Mouse (Mus musculus): Measurements from ENCODE around the gene Fabp3. TPM values are rescaled to one million over a fixed set of nuclear protein-coding genes. Genes with fewer than 3 reads are reported as not detected.
A peak's percentile ranks its signal among the peaks of the same experiment; 100 is the strongest.

Gene Fabp3
- polyA plus RNA-seq, 1 experiment from 2014 or later, result 136 TPM

DNA sequence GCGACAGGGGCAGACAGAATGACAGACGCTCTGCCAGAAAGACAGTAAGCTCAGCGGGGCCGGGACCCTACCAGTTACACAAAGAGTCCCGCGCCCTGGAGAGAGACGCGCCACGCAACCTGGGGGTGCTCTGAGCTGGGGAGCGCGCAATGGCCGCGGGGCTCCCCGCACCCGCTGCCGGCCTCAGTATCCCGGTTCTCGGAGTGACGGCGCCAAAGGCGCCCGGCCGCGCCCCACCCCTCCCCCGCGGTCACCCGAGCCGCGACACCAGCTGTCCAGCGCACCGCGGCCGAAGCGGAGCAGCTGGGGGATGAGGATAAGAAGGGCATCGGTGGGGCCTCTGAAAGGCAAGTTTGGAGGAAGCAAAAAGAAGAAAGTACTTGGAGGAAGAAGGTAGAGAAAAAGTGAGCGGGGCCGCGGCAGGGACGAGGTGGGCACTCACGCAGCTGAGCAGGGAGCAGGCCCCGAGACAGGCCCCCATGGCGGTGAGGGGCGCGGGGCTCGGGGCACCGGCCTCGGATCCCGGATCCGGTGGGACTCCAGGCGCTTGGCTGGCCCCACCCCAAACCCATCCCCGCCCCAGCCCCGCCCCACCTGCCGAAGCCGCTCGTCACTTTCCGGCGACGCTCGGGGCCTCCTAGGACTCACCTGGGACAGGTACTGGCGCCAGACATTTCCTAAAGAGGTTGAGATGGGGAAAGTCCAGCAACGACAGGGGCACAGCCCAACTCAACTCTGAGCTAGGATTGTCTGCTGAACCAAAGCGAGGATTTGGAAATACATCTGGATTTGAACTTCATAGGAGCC is 33.2 kb upstream of the Fabp3 start:
- Histone ChIP-seq H3K27ac (replicated peaks) (peak overlapping the region; percentile 97), H3K4me2 (peak overlapping the region; percentile 77), H3K4me1 (replicated peaks) (peaks cover 33% of the 10 kb centered on the region), H3K9me3 (no peaks in the 10 kb centered on the region), H3K9ac (peak overlapping the region; percentile 96), H3K36me3 (0 out of 2 replicates have a peak, but pooled peaks cover 5% of the 10 kb centered on the region), H3K27me3 (peaks cover 6% of the 10 kb centered on the region), H3K4me3 (peak overlapping the region; percentile 76)
- ATAC-seq (ENCODE audit: low read depth), result peak; percentile 38
- 1% methylated on average over 62 of the region's 62 CpGs for WGBS

DNA sequence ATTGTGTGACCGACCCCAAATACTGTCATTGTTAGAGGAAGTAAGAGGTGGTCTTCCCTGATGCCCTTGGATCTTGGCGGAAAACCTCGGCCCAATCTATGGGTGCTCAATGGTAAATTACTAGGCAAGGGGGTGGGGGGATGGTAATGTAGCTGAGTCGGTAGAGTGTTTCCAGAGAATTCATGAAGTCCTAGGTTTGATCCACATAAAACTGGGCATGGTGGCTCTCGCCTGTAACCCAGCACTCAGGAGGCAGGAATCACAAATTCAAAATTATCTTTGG is 32.6 kb upstream of the Fabp3 start:
- ATAC-seq (ENCODE audit: low read depth), result no peak
- H3K27ac ChIP-seq (replicated peaks), result peak overlapping the region; percentile 97
- 0 out of 2 replicates have a peak, but pooled peaks cover 3% of the 10 kb centered on the region for H3K36me3 ChIP-seq
- peak overlapping the region; percentile 96 for H3K9ac ChIP-seq
- H3K4me1 ChIP-seq (replicated peaks), result peaks cover 33% of the 10 kb centered on the region
- peak overlapping the region; percentile 77 for H3K4me2 ChIP-seq
- no peaks in the 10 kb centered on the region for H3K9me3 ChIP-seq
- peaks cover 6% of the 10 kb centered on the region for H3K27me3 ChIP-seq
- H3K4me3 ChIP-seq, result peak overlapping the region; percentile 76
- 48% methylated on average over 5 of the region's 5 CpGs for WGBS

DNA sequence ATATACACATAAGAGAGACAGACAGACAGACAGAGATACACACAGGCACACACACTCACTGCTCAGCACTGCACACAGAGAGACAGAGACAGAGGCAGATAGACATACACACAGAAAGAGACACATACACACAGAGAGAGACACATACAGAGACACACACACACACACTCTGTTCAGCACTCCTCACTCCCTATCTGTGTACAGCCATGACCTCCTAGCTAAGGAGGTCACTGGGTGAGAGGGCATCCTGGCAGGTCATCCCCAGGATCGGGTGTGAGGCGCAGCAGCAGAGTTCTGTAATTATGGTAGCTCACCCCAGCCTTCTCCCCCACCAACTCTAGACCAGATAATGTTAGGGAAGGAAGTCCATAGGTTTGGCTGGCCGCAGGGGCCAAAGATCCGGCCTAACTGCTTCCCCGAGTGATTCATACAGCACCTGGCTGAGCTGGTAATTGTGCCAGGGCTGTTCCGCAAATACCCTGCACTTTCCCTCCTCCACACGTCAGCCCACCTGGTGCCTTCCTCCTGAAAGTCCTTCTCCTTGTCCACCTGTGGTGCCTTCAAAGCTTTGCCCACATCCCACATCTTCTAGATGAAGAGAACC is 31.7 kb upstream of the Fabp3 start:
- H3K36me3 ChIP-seq, result no peaks in the 10 kb centered on the region
- WGBS, result 78% methylated on average over 7 of the region's 7 CpGs
- peaks cover 12% of the 10 kb centered on the region for H3K27me3 ChIP-seq
- H3K9me3 ChIP-seq, result no peaks in the 10 kb centered on the region
- ATAC-seq (ENCODE audit: low read depth), result no peak
- peaks cover 33% of the 10 kb centered on the region for H3K4me1 ChIP-seq (replicated peaks)
- no peak overlapping the region; the same call in 1 of the 2 replicates for H3K4me2 ChIP-seq
- no peak overlapping the region for H3K27ac ChIP-seq (replicated peaks)
- peak overlapping the region; percentile 12; the same call in 1 of the 2 replicates for H3K9ac ChIP-seq
- no peak overlapping the region for H3K4me3 ChIP-seq

DNA sequence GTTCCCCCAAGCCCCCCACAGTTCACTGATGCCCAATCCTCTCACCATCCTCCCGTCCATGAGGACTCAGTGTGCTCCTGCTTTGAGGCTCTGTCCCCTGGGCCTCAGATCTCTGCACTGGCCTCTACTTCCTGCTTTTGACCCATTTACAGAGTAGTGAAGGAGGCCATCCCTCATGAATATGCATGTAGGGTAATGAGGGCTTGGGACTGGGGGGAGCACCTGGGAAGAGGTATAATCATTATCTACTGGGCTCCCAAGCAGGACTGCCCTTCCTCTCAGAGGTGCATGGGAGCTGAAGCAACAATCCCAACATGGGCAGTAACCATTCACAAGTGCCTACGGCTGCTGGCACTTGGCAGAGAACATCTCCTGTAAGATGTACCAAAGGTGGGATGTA is 29.3 kb upstream of the Fabp3 start, which contains the start of gene Serinc2:
Gene Serinc2 (minus strand): TSS at position 101 of the 400 bp plus-strand sequence.
- Histone ChIP-seq H3K4me1 (replicated peaks) (peaks cover 13% of the 10 kb centered on the region), H3K27ac (replicated peaks) (no peak within 1 kb of the TSS), H3K36me3 (no peaks in the 10 kb centered on the region), H3K9ac (no peak within 1 kb of the TSS), H3K9me3 (no peaks in the 10 kb centered on the region), H3K4me2 (no peak within 1 kb of the TSS), H3K27me3 (peaks cover 12% of the 10 kb centered on the region), H3K4me3 (no peak within 1 kb of the TSS)
- no peak for ATAC-seq (ENCODE audit: low read depth)
- 74% methylated on average over 2 of the region's 2 CpGs for WGBS

DNA sequence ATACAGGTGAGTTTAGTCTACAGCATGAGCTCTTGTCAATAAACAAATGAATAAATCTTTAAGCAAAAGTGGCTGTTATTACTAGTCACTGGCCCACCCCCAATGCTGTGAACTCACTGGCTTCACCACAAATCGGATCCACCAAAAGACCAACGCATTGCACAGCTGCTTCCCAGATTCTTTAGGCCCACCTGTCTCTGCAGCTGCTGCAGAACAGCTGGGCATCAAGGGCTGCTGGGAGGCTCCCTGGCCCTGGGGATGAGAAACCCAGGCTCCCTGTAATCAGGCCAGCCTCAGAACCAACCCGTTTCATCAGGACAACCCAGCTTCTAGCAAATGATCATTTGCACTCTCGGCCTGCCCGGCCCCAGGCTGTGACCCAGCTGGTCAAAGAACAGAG is 25.5 kb upstream of the Fabp3 start:
- Histone ChIP-seq H3K27ac (replicated peaks) (no peak overlapping the region), H3K4me1 (replicated peaks) (no peaks in the 10 kb centered on the region), H3K4me2 (no peak overlapping the region), H3K9ac (no peak overlapping the region), H3K36me3 (no peaks in the 10 kb centered on the region), H3K9me3 (no peaks in the 10 kb centered on the region), H3K27me3 (peaks cover 12% of the 10 kb centered on the region; the same call in 1 of the 2 replicates), H3K4me3 (no peak overlapping the region)
- WGBS, result 70% methylated on average over 5 of the region's 5 CpGs
- no peak for ATAC-seq (ENCODE audit: low read depth)

DNA sequence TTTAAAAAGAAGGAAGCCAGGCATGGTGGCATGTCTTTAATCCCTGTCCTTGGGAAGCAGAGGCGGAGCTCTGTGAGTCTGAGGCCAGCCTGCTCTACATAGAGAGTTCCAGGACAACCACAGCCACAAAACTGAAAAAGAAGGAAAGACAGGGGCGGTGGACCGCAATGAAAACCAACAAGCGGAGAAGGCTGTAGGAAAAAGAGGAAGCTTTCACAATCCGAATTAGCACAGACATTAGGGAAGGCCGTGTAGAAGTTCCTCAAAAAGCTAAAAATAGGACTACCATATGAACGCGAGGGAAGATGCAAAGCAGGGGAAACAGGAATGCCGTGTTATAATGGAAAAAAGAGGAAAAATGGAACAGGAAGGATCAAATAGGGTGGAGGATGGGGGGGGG is 24.6 kb upstream of the Fabp3 start:
- no peaks in the 10 kb centered on the region for H3K4me1 ChIP-seq (replicated peaks)
- H3K9ac ChIP-seq, result no peak overlapping the region
- H3K27ac ChIP-seq (replicated peaks), result no peak overlapping the region
- no peak overlapping the region for H3K4me2 ChIP-seq
- H3K4me3 ChIP-seq, result no peak overlapping the region
- H3K36me3 ChIP-seq, result no peaks in the 10 kb centered on the region
- no peak for ATAC-seq (ENCODE audit: low read depth)
- WGBS, result 87% methylated on average over 9 of the region's 9 CpGs
- no peaks in the 10 kb centered on the region for H3K9me3 ChIP-seq
- H3K27me3 ChIP-seq, result peaks cover 8% of the 10 kb centered on the region; the same call in 1 of the 2 replicates

DNA sequence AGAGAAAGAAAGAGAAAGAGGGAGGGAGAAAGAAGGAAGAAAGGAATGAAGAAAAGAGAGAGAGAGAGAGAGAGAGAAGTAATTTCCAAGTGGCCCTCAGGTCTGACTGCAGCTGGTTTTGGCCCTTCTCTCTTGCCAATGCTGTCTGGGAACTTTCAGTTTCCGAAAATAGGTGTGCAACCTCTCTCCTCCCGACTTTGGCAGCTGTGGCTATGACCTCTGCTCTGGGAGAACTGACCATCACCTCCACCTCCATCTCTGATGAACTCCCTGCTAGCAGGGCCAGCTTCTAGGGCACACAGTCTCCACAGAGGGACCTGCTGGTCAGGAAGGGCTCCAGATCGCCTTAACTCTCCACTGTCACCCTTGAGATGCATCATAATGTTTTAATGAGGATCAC is 21.9 kb upstream of the Fabp3 start:
- WGBS, result 55% methylated on average over 3 of the region's 3 CpGs
- H3K9me3 ChIP-seq, result no peaks in the 10 kb centered on the region
- H3K4me3 ChIP-seq, result no peak overlapping the region
- H3K27ac ChIP-seq (replicated peaks), result no peak overlapping the region
- 0 out of 2 replicates have a peak, but pooled peaks cover 1% of the 10 kb centered on the region for H3K27me3 ChIP-seq
- no peaks in the 10 kb centered on the region for H3K36me3 ChIP-seq
- no peak overlapping the region for H3K4me2 ChIP-seq
- ATAC-seq (ENCODE audit: low read depth), result no peak
- no peak overlapping the region for H3K9ac ChIP-seq
- no peaks in the 10 kb centered on the region for H3K4me1 ChIP-seq (replicated peaks)

DNA sequence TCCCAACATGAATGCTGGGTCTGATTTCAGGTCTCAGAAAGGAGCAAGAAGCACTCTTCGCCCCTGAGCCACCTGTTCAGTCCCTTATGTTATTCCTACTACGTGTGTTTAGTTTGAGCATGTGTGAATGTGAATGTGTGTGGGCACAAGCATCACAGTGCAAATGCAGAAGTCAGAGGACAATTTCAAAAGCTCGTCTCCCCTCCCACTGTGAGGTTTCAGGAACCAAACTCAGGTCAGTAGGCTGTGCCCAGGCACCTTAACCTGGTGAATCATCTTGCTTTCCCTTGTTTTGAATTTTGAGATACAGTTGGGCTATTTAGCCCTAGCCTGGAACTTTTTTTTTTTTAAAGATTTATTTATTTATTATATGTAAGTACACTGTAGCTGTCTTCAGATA is 18.6 kb upstream of the Fabp3 start:
- H3K36me3 ChIP-seq, result no peaks in the 10 kb centered on the region
- H3K27ac ChIP-seq (replicated peaks), result no peak overlapping the region
- ATAC-seq (ENCODE audit: low read depth), result no peak
- no peaks in the 10 kb centered on the region for H3K4me1 ChIP-seq (replicated peaks)
- H3K9me3 ChIP-seq, result no peaks in the 10 kb centered on the region
- no peaks in the 10 kb centered on the region; the same call in 1 of the 2 replicates for H3K27me3 ChIP-seq
- H3K9ac ChIP-seq, result no peak overlapping the region
- 75% methylated on average over 3 of the region's 3 CpGs for WGBS
- H3K4me3 ChIP-seq, result no peak overlapping the region
- no peak overlapping the region for H3K4me2 ChIP-seq

DNA sequence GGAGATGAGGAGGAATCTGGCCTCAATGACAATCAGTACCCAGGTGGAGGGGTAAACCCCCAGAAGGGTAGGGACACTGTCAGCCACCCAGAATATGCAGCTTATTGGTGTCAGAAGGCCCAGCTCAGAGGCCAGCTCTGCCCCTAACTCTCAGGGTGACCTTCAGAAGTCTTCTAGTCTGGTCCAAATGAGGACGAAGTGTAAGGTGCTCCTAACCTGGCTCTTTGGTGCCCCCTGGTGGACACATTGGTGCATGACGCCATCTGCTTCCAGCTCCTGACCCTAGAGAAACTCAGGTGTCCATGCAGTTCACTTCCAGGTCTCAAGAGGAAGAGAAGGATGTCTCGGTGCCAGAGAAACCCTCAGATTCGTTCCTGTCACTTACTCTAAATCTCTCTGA is 16.1 kb upstream of the Fabp3 start:
- no peaks in the 10 kb centered on the region; the same call in 1 of the 2 replicates for H3K27me3 ChIP-seq
- WGBS, result 4% methylated on average over 4 of the region's 4 CpGs
- H3K4me1 ChIP-seq (replicated peaks), result 0 out of 2 replicates have a peak, but pooled peaks cover 3% of the 10 kb centered on the region
- no peaks in the 10 kb centered on the region for H3K36me3 ChIP-seq
- H3K9me3 ChIP-seq, result no peaks in the 10 kb centered on the region
- no peak overlapping the region for H3K4me3 ChIP-seq
- 0 out of 2 replicates have a peak, but pooled peaks have one; percentile 50 for ATAC-seq (ENCODE audit: low read depth)
- H3K4me2 ChIP-seq, result no peak overlapping the region
- no peak overlapping the region for H3K9ac ChIP-seq
- H3K27ac ChIP-seq (replicated peaks), result no peak overlapping the region

DNA sequence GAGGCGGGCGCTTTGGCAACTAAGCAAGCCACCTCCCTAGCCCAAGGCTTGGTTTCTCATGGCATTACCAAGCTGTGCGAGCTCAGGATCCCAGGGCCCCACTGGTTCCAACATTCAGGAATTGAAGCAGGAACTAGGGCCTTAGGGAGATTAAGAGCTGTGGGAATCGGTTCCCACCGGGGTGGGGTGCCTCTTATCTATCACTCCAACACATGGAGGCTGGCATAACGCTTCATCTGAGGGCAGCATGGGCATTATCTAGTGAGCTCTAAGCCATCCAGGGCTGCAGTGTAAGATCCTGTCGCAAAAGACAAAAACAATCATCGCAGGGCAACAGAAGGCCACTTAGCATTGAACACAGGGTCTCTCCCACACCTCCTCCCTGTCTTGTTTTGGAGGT is 13.9 kb upstream of the Fabp3 start:
- Histone ChIP-seq H3K9me3 (no peaks in the 10 kb centered on the region), H3K4me3 (no peak overlapping the region)
- WGBS, result 87% methylated on average over 8 of the region's 8 CpGs

DNA sequence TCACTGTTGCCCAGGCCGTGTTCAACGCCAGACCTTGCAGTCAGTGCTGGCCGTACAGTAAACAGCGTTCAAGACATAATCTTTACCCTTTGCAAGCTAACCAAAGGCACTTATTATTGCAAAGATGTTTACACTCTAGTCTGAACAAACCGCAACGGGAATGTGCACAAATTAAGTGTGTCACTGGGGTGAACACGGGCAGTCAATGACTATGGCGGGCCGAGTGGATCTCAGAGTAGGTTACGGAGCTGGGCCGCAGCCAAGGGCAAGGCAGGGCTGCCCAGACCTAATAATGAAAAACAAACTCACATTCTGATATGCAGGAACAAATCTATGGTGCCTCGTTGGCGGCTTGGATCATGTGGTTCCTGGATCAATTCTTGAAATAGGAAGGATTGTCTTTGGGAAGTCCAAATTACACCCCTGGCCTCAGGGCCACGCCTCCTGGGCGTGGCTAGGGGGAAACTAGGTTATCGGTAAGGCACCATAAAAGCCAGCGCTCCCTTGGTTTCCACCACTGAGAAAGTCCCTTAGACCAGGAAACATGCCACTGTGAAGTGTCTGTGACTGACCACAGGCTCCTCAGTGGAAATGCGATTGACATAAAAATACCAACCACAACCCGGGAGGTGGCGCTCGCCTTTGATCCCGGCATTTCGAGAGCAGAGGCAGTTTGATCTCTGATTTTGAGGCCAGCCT is 13.2 kb upstream of the Fabp3 start:
- Histone ChIP-seq H3K36me3 (no peaks in the 10 kb centered on the region), H3K9me3 (no peaks in the 10 kb centered on the region), H3K9ac (no peak overlapping the region), H3K4me1 (replicated peaks) (0 out of 2 replicates have a peak, but pooled peaks cover 3% of the 10 kb centered on the region), H3K27ac (replicated peaks) (no peak overlapping the region), H3K4me2 (no peak overlapping the region), H3K27me3 (peaks cover under 1% of the 10 kb centered on the region; the same call in 1 of the 2 replicates), H3K4me3 (no peak overlapping the region)
- ATAC-seq (ENCODE audit: low read depth), result no peak
- WGBS, result 49% methylated on average over 23 of the region's 23 CpGs

More for the DNA sequence above, 13.9 kb upstream of the Fabp3 start:
- Histone ChIP-seq H3K4me2 (no peak overlapping the region), H3K36me3 (no peaks in the 10 kb centered on the region), H3K9ac (no peak overlapping the region), H3K27me3 (no peaks in the 10 kb centered on the region; the same call in 1 of the 2 replicates), H3K27ac (replicated peaks) (no peak overlapping the region), H3K4me1 (replicated peaks) (0 out of 2 replicates have a peak, but pooled peaks cover 3% of the 10 kb centered on the region)
- no peak for ATAC-seq (ENCODE audit: low read depth)
